Mouse (Mus musculus): ENCODE data around the gene Tmpo. TPM values are rescaled to one million over a fixed set of nuclear protein-coding genes. Genes with fewer than 3 reads are reported as not detected.

Tmpo gene
- polyA plus RNA-seq, 1 experiment, result 204 TPM

GRCm38 (mm10) chr10:91207275-91207674, 26.2 kb upstream of the Tmpo start:
- Histone ChIP-seq H3K4me1 (ENCODE audit: control insufficient read depth, insufficient read depth, low read length) (no peaks in the 10 kb centered on the region), H3K4me3 (ENCODE audit: insufficient read depth, low read depth, low read length) (no peak overlapping the region), H3K27ac (ENCODE audit: insufficient read depth, low read depth, low read length) (no peak overlapping the region)
- no peak for TF ChIP-seq POLR2A (IDR thresholded peaks at IDR 0.05; ENCODE audit: insufficient read depth, low read depth, low read length)
- no peak for TF ChIP-seq CTCF (IDR thresholded peaks at IDR 0.05; ENCODE audit: insufficient read depth, low read depth, low read length)

DNA sequence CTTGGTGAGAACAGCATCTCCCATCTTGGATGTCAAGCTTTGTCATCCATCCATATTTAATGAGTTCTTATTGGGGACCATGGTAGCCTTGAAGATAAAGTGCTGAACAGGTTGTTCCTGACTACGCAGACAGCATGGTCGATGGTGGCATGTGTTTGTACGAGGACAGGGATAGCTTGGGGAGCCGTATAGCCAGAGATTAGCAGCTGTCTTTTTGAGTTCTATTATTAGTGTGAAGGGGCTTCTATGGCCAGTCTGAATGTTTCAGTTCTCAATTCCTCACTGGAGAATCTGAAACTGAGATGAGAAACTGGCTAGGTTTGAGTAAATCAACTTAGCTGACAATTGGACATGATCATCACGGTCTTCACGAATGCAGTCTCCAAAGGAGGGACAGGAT, 24.5 kb upstream of the Tmpo start:
- TF ChIP-seq CTCF (IDR thresholded peaks at IDR 0.05; ENCODE audit: insufficient read depth, low read depth, low read length), result no peak
- TF ChIP-seq POLR2A (IDR thresholded peaks at IDR 0.05; ENCODE audit: insufficient read depth, low read depth, low read length), result no peak
- Histone ChIP-seq H3K4me3 (ENCODE audit: insufficient read depth, low read depth, low read length) (no peak overlapping the region), H3K27ac (ENCODE audit: insufficient read depth, low read depth, low read length) (no peak overlapping the region), H3K4me1 (ENCODE audit: control insufficient read depth, insufficient read depth, low read length) (no peaks in the 10 kb centered on the region)
- 95% methylated on average over 6 of the region's 6 CpGs for WGBS

DNA sequence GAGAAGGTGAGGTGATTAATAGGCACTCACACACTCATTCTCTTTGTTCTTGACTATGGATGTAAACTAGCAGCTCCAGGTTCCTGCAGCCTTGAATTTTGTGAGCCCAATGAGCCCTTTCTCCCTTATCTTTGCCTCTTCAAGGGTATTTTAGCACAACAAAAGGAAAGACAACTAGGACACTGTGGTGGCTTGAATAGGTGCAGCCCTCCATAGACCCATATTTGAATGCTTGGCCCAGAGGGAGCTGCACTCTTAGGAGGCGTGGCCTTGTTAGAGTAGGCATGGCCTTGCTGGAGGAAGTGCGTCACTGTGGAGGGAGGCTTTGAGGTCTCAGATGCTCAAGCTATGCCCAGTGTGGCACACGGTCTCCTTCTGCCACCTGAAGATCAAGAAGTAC, 19.5 kb upstream of the Tmpo start:
- WGBS, result 94% methylated on average over 3 of the region's 3 CpGs
- no peaks in the 10 kb centered on the region for H3K4me1 ChIP-seq (ENCODE audit: control insufficient read depth, insufficient read depth, low read length)

GRCm38 (mm10) chr10:91199238-91199780, 18.2 kb upstream of the Tmpo start:
- no peaks in the 10 kb centered on the region for H3K4me1 ChIP-seq (ENCODE audit: control insufficient read depth, insufficient read depth, low read length)
- WGBS, result 80% methylated on average over 1 of the region's 1 CpGs
- H3K27ac ChIP-seq (ENCODE audit: insufficient read depth, low read depth, low read length), result no peak overlapping the region
- no peak overlapping the region for H3K4me3 ChIP-seq (ENCODE audit: insufficient read depth, low read depth, low read length)
- TF ChIP-seq CTCF (IDR thresholded peaks at IDR 0.05; ENCODE audit: insufficient read depth, low read depth, low read length) (no peak), POLR2A (IDR thresholded peaks at IDR 0.05; ENCODE audit: insufficient read depth, low read depth, low read length) (no peak)

More for the DNA sequence above, 19.5 kb upstream of the Tmpo start:
- TF ChIP-seq CTCF (IDR thresholded peaks at IDR 0.05; ENCODE audit: insufficient read depth, low read depth, low read length) (no peak), POLR2A (IDR thresholded peaks at IDR 0.05; ENCODE audit: insufficient read depth, low read depth, low read length) (no peak)
- Histone ChIP-seq H3K4me3 (ENCODE audit: insufficient read depth, low read depth, low read length) (no peak overlapping the region), H3K27ac (ENCODE audit: insufficient read depth, low read depth, low read length) (no peak overlapping the region)

- WGBS, result 94% methylated on average over 8 of the region's 8 CpGs
- no peaks in the 10 kb centered on the region for H3K4me1 ChIP-seq (ENCODE audit: control insufficient read depth, insufficient read depth, low read length)
- H3K4me3 ChIP-seq (ENCODE audit: insufficient read depth, low read depth, low read length), result no peak overlapping the region
- no peak overlapping the region for H3K27ac ChIP-seq (ENCODE audit: insufficient read depth, low read depth, low read length)
- TF ChIP-seq CTCF (IDR thresholded peaks at IDR 0.05; ENCODE audit: insufficient read depth, low read depth, low read length) (no peak), POLR2A (IDR thresholded peaks at IDR 0.05; ENCODE audit: insufficient read depth, low read depth, low read length) (no peak)
Measured at GRCm38 (mm10) chr10:91197704-91198103, 16.6 kb upstream of the Tmpo start.

GRCm38 (mm10) chr10:91196778-91197177, 15.7 kb upstream of the Tmpo start:
- TF ChIP-seq CTCF (IDR thresholded peaks at IDR 0.05; ENCODE audit: insufficient read depth, low read depth, low read length) (no peak), POLR2A (IDR thresholded peaks at IDR 0.05; ENCODE audit: insufficient read depth, low read depth, low read length) (no peak)
- WGBS, result 95% methylated on average over 1 of the region's 1 CpGs
- no peak overlapping the region for H3K4me3 ChIP-seq (ENCODE audit: insufficient read depth, low read depth, low read length)
- H3K27ac ChIP-seq (ENCODE audit: insufficient read depth, low read depth, low read length), result no peak overlapping the region
- H3K4me1 ChIP-seq (ENCODE audit: control insufficient read depth, insufficient read depth, low read length), result no peaks in the 10 kb centered on the region

- TF ChIP-seq CTCF (IDR thresholded peaks at IDR 0.05; ENCODE audit: insufficient read depth, low read depth, low read length) (no peak), POLR2A (IDR thresholded peaks at IDR 0.05; ENCODE audit: insufficient read depth, low read depth, low read length) (no peak)
- Histone ChIP-seq H3K4me3 (ENCODE audit: insufficient read depth, low read depth, low read length) (no peak overlapping the region), H3K4me1 (ENCODE audit: control insufficient read depth, insufficient read depth, low read length) (no peaks in the 10 kb centered on the region), H3K27ac (ENCODE audit: insufficient read depth, low read depth, low read length) (no peak overlapping the region)
- 77% methylated on average over 5 of the region's 5 CpGs for WGBS
Measured at GRCm38 (mm10) chr10:91195680-91196079, 14.6 kb upstream of the Tmpo start.

DNA sequence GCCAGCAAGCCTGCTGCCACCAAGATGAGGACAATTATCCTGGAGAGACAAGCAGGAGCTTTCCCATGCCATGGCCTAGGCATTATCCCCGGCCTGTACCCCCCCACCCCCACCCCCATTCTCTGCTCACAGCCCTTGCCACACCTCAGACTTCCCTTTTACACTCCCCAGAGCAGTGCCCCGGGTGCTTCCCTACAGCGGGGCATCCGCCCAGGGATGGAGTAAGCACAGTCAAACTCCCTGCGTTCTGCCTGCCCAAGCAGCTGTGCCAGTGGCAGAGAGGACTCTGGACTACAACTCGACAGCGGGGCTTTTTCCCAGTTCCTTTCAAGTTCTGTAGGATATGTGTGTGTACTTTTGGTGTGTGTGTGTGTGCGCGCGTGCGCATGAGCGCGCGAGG, 14.0 kb upstream of the Tmpo start:
- 86% methylated on average over 14 of the region's 14 CpGs for WGBS
- no peak overlapping the region for H3K4me3 ChIP-seq (ENCODE audit: insufficient read depth, low read depth, low read length)
- no peak overlapping the region for H3K27ac ChIP-seq (ENCODE audit: insufficient read depth, low read depth, low read length)
- no peak for TF ChIP-seq POLR2A (IDR thresholded peaks at IDR 0.05; ENCODE audit: insufficient read depth, low read depth, low read length)
- H3K4me1 ChIP-seq (ENCODE audit: control insufficient read depth, insufficient read depth, low read length), result no peaks in the 10 kb centered on the region

- Histone ChIP-seq H3K4me1 (ENCODE audit: control insufficient read depth, insufficient read depth, low read length) (peaks cover 5% of the 10 kb centered on the region), H3K4me3 (ENCODE audit: insufficient read depth, low read depth, low read length) (no peak overlapping the region), H3K27ac (ENCODE audit: insufficient read depth, low read depth, low read length) (no peak overlapping the region)
- WGBS, result 94% methylated on average over 5 of the region's 5 CpGs
- TF ChIP-seq CTCF (IDR thresholded peaks at IDR 0.05; ENCODE audit: insufficient read depth, low read depth, low read length) (no peak), POLR2A (IDR thresholded peaks at IDR 0.05; ENCODE audit: insufficient read depth, low read depth, low read length) (no peak)
Measured at GRCm38 (mm10) chr10:91191851-91192250, 10.7 kb upstream of the Tmpo start.

DNA sequence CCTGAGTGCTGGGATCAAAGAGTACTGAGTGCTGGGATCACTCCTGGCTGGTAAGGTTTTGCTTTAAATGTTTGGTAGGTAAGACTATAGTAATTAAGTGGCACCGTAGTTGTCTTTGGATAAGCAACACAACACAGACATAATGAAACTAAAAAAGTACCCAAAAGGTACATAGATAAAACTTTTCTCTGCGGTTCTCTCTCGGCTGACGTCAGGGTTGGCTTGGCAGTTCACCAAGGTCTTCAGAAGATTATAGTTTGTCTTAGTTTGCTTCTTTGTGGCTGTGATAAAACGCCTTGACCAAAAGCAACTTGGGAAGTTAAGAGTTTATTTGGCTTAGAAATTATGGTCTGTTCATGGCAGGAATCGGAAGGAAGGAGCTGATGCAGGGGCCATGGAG, 8.4 kb upstream of the Tmpo start:
- TF ChIP-seq CTCF (IDR thresholded peaks at IDR 0.05; ENCODE audit: insufficient read depth, low read depth, low read length) (no peak), POLR2A (IDR thresholded peaks at IDR 0.05; ENCODE audit: insufficient read depth, low read depth, low read length) (no peak)
- 92% methylated on average over 6 of the region's 6 CpGs for WGBS

More for the DNA sequence above, 8.4 kb upstream of the Tmpo start:
- H3K27ac ChIP-seq (ENCODE audit: insufficient read depth, low read depth, low read length), result no peak overlapping the region
- no peak overlapping the region for H3K4me3 ChIP-seq (ENCODE audit: insufficient read depth, low read depth, low read length)
- peaks cover 5% of the 10 kb centered on the region for H3K4me1 ChIP-seq (ENCODE audit: control insufficient read depth, insufficient read depth, low read length)
